Mouse (Mus musculus) spleen, postnatal 14 days (tissue): ENCODE measurements around the gene Disp2.

Experiments used
- DNase-seq, 2 experiments: peaks; one replicate each; pipeline ENCODE4 v3.0.0; 2021 to 2022; ENCODE audit warnings: low spot score in 2 of 2

Gene Disp2

GRCm38 (mm10) chr2:118779504-118780480 is at the start of gene Disp2:
TSS of gene Disp2 (plus strand) at chr2:118779719.
- DNase-seq, result peak; percentile 70 to 80

GRCm38 (mm10) chr2:118729816-118730621 is 49.5 kb upstream of the Disp2 start:
- DNase-seq, result no peak

- peak; percentile 31 to 50 for DNase-seq
Observed at GRCm38 (mm10) chr2:118730622-118730915, 49.0 kb upstream of the Disp2 start.

GRCm38 (mm10) chr2:118731981-118732380 is 47.5 kb upstream of the Disp2 start:
- DNase-seq, result no peak

- no peak for DNase-seq
Observed at GRCm38 (mm10) chr2:118733341-118733740, 46.2 kb upstream of the Disp2 start.

- no peak for DNase-seq
Observed at GRCm38 (mm10) chr2:118740341-118740740, 39.2 kb upstream of the Disp2 start.

- DNase-seq, result no peak
Observed at GRCm38 (mm10) chr2:118741183-118741582, 38.3 kb upstream of the Disp2 start.

GRCm38 (mm10) chr2:118743261-118743943 is 36.1 kb upstream of the Disp2 start:
- peak in 1 of 2 experiments; percentile 4 for DNase-seq

GRCm38 (mm10) chr2:118744621-118745020 is 34.9 kb upstream of the Disp2 start:
- DNase-seq, result peak in 1 of 2 experiments; percentile 2

GRCm38 (mm10) chr2:118745232-118745884 is 34.2 kb upstream of the Disp2 start, which contains the start of gene Inafm2:
TSS of gene Inafm2 (plus strand) at chr2:118745758.
- DNase-seq, result peak; percentile 74 to 83

- DNase-seq, result peak in 1 of 2 experiments; percentile 19
Observed at GRCm38 (mm10) chr2:118745915-118746901, 33.3 kb upstream of the Disp2 start.

GRCm38 (mm10) chr2:118747301-118747960 is 32.1 kb upstream of the Disp2 start:
- peak in 1 of 2 experiments; percentile 6 for DNase-seq

- DNase-seq, result no peak
Observed at GRCm38 (mm10) chr2:118749341-118749884, 30.1 kb upstream of the Disp2 start.

- DNase-seq, result no peak
Observed at GRCm38 (mm10) chr2:118750476-118750875, 29.0 kb upstream of the Disp2 start.

- DNase-seq, result peak in 1 of 2 experiments; percentile 5
Observed at GRCm38 (mm10) chr2:118751896-118752791, 27.4 kb upstream of the Disp2 start.

- DNase-seq, result no peak
Observed at GRCm38 (mm10) chr2:118752792-118753108, 26.8 kb upstream of the Disp2 start.

- no peak for DNase-seq
Observed at GRCm38 (mm10) chr2:118754143-118754542, 25.4 kb upstream of the Disp2 start.

- DNase-seq, result no peak
Observed at GRCm38 (mm10) chr2:118755407-118755806, 24.1 kb upstream of the Disp2 start.
